Mouse (Mus musculus) CD4-positive helper T cell, adult 2 months (primary cell): ENCODE data around the gene Ptpa.

Experiments
- DNase-seq: peaks from one replicate; pipeline ENCODE4 v3.0.0-alpha.2; 2012; ENCODE audit warnings: low read depth, missing footprints, low spot score

Ptpa gene

DNA sequence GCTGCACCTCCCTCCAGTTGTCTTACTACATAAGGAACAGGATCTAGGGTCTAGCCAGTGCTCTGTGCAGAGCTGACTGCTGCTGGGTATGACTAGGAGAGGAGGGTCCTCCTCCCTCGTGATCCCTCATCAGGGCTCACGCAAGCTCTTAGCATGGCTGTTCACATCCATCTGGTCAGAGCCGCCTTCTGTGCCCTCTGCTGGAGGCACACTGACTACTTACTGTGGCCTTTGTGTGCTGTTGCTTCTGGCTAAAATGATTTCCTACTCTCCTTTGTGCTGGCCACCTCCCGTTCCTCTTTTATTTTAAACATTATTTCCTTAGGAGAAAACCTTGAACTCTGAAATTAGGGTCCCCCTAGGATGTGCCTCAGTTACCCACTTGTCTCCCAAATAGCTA lies 21.0 kb downstream of the Ptpa start:
- DNase-seq = no peak

GRCm38 (mm10) chr2:30437791-30438190 lies 22.0 kb downstream of the Ptpa start:
- DNase-seq = no peak

- no peak for DNase-seq
These were observed 23.8 kb downstream of the Ptpa start for GRCm38 (mm10) chr2:30439631-30440030.

- DNase-seq = no peak
These were observed 24.4 kb downstream of the Ptpa start for GRCm38 (mm10) chr2:30440211-30440700.

DNA sequence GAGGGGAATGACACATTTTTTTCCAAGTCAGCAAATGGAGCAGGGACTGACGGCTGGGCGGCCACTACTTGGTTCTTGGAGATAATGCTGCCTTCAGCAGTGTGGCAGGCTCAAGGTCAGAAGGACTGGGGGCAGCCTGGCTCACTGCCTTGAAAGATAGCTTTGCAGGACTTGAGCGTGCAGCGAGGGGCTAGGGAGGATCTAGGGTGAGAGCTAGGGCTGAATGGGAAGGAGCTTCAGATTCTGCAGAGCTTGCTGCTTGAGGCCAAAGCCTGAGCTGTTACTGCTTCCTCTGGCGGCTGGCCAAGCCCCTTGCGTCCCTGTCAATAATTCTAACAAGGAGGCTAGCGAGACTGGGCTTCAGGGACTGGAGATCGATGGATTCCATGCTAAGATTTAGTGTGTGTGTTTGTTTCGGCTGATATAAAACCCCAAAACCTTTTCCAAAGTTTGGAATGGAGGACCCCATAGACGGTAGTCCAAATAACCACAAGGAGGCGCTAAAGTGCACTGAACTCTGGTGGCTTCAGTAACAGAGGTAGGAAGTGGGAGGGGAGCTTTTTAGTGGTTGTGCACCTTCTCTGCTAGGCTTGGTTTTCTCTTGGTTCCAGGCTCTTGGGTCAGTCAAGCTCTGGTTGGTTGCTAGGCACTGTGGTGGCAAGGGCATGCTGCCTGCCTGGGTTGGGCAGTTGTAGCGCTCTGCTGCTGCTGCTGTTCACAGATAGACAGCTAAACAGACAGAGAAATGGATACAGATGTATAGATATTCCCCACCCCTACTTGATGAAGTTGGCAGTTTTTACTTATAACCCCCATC lies 25.1 kb downstream of the Ptpa start:
- peak; percentile 85 for DNase-seq

- DNase-seq = peak; percentile 79
These were observed 26.0 kb downstream of the Ptpa start for GRCm38 (mm10) chr2:30441518-30442497.

- no peak for DNase-seq
These were observed 26.7 kb downstream of the Ptpa start for GRCm38 (mm10) chr2:30442498-30442890.

- DNase-seq = no peak
These were observed 27.4 kb downstream of the Ptpa start for GRCm38 (mm10) chr2:30443281-30443680.

DNA sequence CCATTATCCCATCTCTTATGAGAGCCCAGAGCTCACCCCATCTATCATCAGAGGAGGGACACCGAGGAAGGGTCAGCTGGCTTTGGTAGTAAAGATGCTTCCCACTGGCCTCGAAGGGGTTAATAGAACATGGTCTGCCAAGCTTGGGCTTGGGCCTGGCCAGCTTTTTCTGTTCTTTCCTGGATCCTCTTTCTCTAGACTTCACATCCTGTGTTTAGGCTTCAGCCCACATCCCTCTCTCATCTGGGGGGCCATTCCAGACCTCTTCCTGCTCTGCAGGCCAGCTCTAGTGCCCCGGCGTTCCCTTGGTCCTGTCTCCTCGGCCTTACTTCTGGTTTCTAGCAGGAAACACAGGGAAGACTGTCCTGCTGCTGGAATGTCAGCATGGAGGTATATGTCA lies 28.2 kb downstream of the Ptpa start:
- no peak for DNase-seq

- no peak for DNase-seq
These were observed 28.6 kb downstream of the Ptpa start for GRCm38 (mm10) chr2:30444450-30444849.

GRCm38 (mm10) chr2:30445312-30445711 lies 29.5 kb downstream of the Ptpa start:
- no peak for DNase-seq

DNA sequence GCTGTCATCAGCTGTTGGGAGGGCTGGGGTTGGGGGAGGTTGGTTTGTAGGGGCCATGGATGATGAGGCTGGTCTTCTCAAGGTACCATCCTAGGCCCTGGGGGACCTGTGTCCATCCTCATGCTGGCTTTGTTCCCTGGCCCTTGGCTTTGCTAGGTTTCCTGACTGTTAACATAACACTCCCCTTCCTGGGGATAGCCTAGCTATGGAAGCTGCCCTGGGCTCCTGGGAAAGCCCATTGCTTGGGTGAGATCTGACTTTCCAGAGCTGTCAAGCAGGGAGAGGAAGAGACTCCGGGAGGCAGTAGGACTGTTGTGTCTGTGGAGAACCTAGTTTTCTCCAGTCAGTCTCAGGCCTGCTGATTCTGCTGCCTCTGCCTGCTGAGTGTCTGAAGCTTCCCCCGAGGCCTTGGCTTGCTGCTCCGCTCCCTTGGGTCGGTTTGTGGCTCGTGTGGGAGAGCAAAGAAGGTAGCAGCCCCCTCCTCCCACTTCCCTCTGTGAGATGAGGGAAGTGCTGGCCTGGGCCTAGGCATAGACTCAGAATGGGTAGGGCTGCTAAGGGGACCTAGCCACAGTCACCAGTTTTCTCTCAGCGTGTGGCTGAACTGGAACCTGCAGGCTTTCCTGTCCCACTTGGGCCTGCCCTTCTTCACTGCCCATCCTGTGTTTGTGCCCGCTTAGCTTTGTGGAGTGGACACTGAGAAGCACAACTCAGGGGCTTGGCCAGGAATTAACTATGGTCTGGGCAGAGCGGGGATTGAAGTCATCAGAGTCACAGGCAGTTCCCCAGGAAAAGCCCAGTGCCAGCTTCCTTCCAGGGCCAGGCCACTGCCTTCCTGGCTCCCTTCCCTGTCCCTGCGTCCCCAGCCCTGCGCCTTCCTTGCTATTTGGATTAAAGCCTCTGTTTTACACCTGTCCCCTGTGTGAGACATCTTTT lies 31.3 kb downstream of the Ptpa start:
- no peak for DNase-seq

DNA sequence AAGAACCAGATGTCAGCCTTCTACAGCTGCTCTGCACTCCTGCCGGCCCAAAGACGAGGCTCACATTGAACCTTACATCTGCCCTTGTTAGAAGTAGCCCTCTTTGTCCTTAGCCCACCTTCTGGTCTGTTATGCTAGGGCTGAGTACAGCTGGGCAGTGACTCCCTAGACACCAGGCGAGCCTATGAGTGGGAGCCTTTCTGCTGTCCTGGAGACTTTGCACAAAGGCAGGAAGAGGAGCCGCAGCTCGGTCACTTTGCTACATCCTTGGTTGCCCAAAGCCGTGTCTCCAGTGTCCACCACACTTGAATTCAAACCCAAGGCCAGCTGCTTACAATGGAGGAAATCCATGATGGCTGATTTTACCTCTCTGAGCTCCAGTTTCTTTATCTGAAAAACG lies 32.5 kb downstream of the Ptpa start:
- DNase-seq = no peak

- DNase-seq = no peak
These were observed 34.7 kb downstream of the Ptpa start for GRCm38 (mm10) chr2:30450530-30450929.

GRCm38 (mm10) chr2:30451525-30451924 lies 35.7 kb downstream of the Ptpa start:
- no peak for DNase-seq

DNA sequence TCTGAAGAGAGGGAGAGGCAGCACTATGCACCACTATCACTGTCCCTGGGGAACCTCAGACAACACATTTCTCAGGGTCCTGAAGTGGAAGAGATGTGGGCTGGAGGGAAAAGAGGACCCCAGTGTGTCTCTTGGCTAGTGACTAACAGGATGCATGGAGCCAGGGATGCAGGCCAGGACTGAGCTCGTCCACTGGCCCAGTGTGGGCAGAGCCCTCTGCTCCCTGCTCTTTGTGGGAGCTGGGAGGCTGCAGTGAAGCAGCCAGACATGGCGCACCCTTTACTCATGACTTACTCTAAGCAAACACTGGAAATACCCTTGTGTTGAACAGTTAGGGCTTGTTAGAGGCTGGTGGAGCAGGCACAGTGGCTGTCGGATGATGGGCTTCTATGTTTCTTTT lies 37.7 kb downstream of the Ptpa start:
- DNase-seq = no peak

DNA sequence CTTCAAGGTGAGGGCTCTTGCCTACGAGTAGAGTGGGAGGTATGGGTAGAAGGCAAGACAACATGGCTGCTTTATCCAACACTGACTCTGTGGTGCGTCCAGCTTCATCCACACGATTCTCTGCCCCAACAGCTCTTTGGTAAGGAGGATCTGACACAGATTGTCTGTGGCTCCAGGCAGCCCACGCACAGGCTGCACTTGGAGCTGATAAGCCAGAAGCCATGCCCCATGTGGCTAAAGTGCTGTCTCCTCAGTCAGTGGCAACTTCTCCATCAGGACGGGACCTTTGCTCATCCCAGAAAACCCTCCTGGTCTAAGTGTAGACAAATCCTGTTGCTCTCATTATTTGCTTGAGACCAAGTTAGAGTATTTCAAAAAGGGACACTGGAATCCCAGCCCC lies 38.7 kb downstream of the Ptpa start:
- no peak for DNase-seq

DNA sequence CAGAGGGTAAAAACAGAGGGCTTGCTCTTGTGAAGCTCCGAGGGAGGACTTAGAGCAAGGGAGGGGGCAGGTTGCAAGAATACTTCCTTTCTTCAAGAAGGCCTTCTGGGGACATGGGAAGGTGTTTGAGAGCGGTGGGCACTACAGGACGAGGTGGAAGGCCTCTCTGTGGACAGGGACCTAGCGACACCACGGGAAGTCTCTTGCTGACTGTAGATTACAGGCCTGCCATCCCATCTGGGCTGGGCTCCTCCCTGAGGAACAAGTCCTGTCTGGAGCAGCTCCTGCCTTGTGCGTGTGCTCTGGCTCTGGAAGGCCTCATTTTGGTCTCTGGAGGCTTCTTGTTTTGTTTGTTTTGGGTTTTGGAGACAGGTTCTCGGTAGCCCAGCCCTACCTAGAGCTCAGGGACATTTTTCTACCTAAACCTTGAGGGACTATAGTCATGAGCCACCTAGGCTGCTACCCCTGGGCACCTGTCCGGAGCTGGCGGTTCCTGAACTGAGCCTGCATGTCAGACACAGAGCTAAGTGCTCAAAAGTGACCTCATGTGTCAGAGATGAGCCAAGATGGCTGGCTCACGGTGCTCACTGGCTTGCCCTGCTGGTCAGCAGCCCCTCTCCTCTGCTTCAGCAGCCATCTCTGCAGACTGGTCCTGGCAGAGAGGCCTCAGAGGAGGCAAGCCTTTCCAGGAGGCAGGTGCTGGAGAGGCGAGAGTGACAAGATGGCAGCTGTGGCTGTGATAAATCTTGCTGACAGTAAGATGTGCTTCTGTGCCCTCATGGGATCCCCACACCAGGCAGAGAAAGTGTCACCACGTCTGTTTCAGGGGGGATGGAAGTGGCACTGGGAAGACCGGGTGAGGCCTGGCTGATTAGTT lies 40.5 kb downstream of the Ptpa start:
- no peak for DNase-seq

GRCm38 (mm10) chr2:30458349-30458748 lies 42.5 kb downstream of the Ptpa start:
- no peak for DNase-seq

DNA sequence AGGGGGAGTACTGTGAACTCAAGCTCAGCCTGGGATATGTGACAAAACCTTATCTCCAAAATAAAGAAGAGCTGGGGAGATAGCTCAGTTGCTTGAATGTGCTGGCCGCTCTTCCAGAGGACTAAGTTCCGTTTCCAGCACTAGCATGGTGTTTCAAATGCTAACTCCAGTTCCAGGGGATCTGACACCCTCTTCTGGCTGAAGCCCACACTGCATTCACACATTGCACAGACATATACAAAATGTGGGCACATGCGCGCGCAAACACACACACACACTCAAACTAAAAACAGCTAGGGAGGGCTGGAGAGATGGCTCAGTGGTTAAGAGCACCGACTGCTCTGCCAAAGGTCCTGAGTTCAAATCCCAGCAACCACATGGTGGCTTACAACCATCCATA lies 43.4 kb downstream of the Ptpa start:
- no peak for DNase-seq
